In the genomic region with DNA sequence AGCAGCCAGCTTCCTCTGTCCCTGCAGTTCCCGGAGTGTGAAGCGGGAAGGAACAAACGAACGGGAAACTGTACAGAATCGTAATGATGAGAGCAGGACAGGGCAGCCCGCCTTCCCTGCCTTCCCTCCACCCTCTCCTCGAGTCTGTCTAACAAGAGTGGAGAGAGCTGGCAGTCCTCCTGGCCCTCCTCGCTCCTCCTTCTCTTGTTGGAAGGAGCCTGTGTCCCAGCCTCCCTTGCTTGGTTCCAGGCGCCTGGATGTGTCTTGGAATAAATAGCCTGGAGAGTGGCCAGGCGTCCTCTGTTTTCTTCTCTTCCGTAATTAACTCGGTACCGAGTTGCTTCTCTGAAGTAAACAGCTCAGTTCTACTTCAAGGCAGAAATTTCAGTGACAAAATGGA, we compare ENCODE assay signal across 9 mouse cellular contexts.
DNase-seq lines count a peak whose midpoint lies in the region; ATAC-seq and TF ChIP-seq lines count a peak whose summit lies in the region.
"Had no signal": no experiment of that assay in that cellular context is flagged by ENCODE, and none has a peak within 500 bp of the region (broad histone marks: within the 10 kb centered on the region; RNA-seq: fewer than 3 reads in every experiment).

No protein-coding gene starts in this region.

- intact Hi-C loops in heart, postnatal 10 days (cut with DNase I), result no loop called here

- H3K27ac ChIP-seq in hindbrain, postnatal 0 days, result peak overlapping the region; percentile 41; the same call in 1 of the 2 replicates
- H3K27ac ChIP-seq in hindbrain, embryonic 11.5 days (ENCODE audit: low read depth, low read length), result no peak overlapping the region
- H3K27ac ChIP-seq: liver, embryonic 15.5 days had no signal

- WGBS in hindbrain, postnatal 0 days, result 36% methylated on average over 13 of the region's 13 CpGs
- 87% methylated on average over 13 of the region's 13 CpGs for WGBS in hindbrain, embryonic 11.5 days

- peak; percentile 78 for DNase-seq in hindbrain, postnatal 0 days (ENCODE audit: low spot score)
- no peak for DNase-seq in hindbrain, embryonic 11.5 days (ENCODE audit: low spot score)
- DNase-seq in cerebellum, postnatal 14 days, result peak; percentile 63 to 69
- DNase-seq in heart, postnatal 10 days, result peak; percentile 58 to 63
- peak; percentile 70 to 73 for DNase-seq in layer of hippocampus, postnatal 36 days
- peak; percentile 30 for DNase-seq in ovary, postnatal 14 days (ENCODE audit: low spot score)
- DNase-seq in adrenal gland, adult 2 months, result no peak
- no peak for DNase-seq in thymus, postnatal 36 days

- H3K27me3 ChIP-seq in hindbrain, postnatal 0 days (ENCODE audit: insufficient read depth, low read length), result no peaks in the 10 kb centered on the region
- no peaks in the 10 kb centered on the region for H3K27me3 ChIP-seq in hindbrain, embryonic 11.5 days (ENCODE audit: control insufficient read depth, insufficient read depth, low read length)
- H3K27me3 ChIP-seq: liver, embryonic 15.5 days had no signal

- ATAC-seq in hindbrain, postnatal 0 days, result peak; percentile 89
- no peak for ATAC-seq in hindbrain, embryonic 11.5 days (ENCODE audit: low FRiP score)

- no peaks in the 10 kb centered on the region for H3K36me3 ChIP-seq in hindbrain, postnatal 0 days (ENCODE audit: insufficient read depth, low read length)
- H3K36me3 ChIP-seq in hindbrain, embryonic 11.5 days (ENCODE audit: control insufficient read depth, insufficient read depth, low read length), result no peaks in the 10 kb centered on the region
- H3K36me3 ChIP-seq: liver, embryonic 15.5 days had no signal

- no peak for TF ChIP-seq CTCF in hindbrain, postnatal 0 days (IDR thresholded peaks at IDR 0.05; ENCODE audit: low read depth)

- H3K4me3 ChIP-seq in hindbrain, postnatal 0 days (ENCODE audit: low read length), result no peak overlapping the region
- no peak overlapping the region for H3K4me3 ChIP-seq in hindbrain, embryonic 11.5 days (ENCODE audit: low read depth, low read length)
- H3K4me3 ChIP-seq: liver, embryonic 15.5 days had no signal

- H3K9me3 ChIP-seq in hindbrain, postnatal 0 days (ENCODE audit: low read length), result no peaks in the 10 kb centered on the region
- no peaks in the 10 kb centered on the region for H3K9me3 ChIP-seq in hindbrain, embryonic 11.5 days (ENCODE audit: control insufficient read depth, low read length)
- H3K9me3 ChIP-seq: liver, embryonic 15.5 days had no signal

- no peak overlapping the region for H3K9ac ChIP-seq in hindbrain, postnatal 0 days (replicated peaks; ENCODE audit: low read length)
- H3K9ac ChIP-seq in hindbrain, embryonic 11.5 days (ENCODE audit: low read depth, low read length), result no peak overlapping the region
- H3K9ac ChIP-seq: liver, embryonic 15.5 days had no signal

- no peaks in the 10 kb centered on the region; the same call in 1 of the 2 replicates for H3K4me1 ChIP-seq in hindbrain, postnatal 0 days (ENCODE audit: insufficient read depth, low read length)
- no peaks in the 10 kb centered on the region for H3K4me1 ChIP-seq in hindbrain, embryonic 11.5 days (replicated peaks; ENCODE audit: control insufficient read depth, insufficient read depth, low read length)
- H3K4me1 ChIP-seq: liver, embryonic 15.5 days had no signal

- H3K4me2 ChIP-seq in hindbrain, postnatal 0 days (ENCODE audit: low read depth, low read length), result no peak overlapping the region
- H3K4me2 ChIP-seq in hindbrain, embryonic 11.5 days (replicated peaks; ENCODE audit: low read depth, low read length), result no peak overlapping the region
- H3K4me2 ChIP-seq: liver, embryonic 15.5 days had no signal

Comparison
In these comparisons a context has a peak if more than half of its experiments do, and no peak if none do; other contexts are left out.
1. DNase-seq: peak in hindbrain, postnatal 0 days (single experiment), cerebellum, postnatal 14 days (2 of 2), heart, postnatal 10 days (2 of 2), layer of hippocampus, postnatal 36 days (2 of 2) and ovary, postnatal 14 days (single experiment); none in hindbrain, embryonic 11.5 days (single experiment), adrenal gland, adult 2 months (single experiment) and thymus, postnatal 36 days (0 of 2).